Mouse (Mus musculus) monocyte, adult 2 months (primary cell): ENCODE measurements around the gene Man1c1.

Source experiments
- DNase-seq, 2 experiments: peaks; one replicate each; pipeline ENCODE4 v3.0.0; 2022; ENCODE audit warnings: low spot score in 2 of 2, low read depth in 1 of 2

Gene Man1c1

DNA sequence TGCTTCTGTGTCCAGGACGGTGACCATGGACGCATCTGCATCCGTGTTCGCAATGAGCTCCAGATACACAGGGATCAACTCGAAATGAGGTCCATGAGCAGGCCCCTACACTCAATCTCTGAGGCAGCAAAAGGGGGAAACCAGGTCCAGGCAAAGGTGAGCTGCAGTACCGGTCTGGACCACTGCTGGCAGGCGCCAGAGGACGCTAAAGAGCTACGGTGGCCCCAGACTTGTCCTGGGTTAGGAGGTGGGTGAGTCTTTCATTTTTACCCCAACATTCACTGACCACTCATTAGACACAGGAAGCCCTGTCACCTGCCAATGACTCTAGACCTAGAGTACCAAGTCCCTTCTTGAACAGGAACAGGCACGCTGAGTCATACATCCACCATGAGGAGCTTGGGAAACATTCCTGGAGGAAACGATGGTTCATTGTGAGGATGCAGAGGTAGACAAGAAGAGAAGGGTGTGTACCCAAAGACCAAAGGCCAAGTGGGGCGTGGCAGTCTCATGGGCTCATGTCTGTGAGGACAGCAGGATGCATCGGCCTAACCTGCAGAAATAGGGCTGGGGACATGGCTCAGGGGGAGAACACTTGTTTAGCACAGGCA, 21.8 kb upstream of the Man1c1 start:
- DNase-seq: no peak

DNA sequence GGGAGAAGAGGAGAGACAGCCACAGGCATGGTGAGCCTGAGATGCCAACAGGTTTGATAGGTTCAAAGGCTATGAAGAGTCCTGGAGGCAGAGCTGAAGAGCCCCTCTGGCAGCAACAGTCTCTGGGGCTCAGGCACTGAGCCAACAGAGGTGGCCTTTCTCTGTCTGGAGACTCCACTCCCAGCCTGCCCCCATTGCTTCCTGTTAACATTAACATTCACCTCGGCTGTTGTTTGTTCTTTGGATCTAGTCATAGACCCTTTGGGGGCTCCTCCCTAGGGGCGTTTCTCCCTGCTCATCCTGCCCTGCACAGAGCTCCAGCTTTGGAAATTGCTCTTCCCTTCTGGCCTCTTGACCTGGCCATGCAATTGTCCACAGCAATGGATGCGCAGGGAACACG, 20.9 kb upstream of the Man1c1 start:
- DNase-seq: no peak

DNA sequence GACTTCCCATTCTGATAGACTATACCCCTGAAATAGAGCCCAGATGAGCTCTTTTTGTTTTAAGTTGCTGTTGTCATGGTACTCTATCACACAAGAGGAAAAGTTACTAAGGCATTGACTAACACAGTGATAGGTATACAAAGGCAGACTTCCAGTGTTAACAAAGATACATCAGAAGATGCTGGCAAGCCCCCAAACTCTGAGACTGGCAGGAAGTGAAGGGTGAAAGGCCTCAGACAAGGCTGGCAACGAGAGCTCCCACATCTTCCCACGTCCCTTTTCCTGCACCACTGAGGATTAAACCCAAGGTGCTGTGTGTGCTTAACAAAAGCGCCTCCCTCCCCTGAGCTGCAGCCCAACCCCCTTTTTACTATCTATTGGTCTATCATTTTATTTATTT, 19.2 kb upstream of the Man1c1 start:
- no peak for DNase-seq

DNA sequence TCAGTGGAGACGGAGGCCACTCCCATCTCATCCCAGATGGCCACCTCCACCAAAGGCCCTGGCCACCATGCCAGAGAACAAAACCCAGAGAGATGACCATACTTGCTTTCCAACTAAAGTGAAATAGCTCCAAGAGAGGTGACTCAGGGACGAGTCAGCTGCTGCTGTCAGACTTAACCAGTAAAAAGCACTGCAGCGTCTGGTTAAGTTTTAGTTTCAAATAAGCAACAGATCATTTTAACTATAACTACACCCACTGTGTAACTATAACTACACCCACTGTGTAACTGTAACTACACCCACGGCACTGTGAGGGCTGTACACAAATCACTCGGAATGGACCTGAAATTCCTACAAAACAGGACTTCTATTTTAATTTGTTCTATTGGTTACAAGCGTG, 17.0 kb upstream of the Man1c1 start:
- no peak for DNase-seq

DNA sequence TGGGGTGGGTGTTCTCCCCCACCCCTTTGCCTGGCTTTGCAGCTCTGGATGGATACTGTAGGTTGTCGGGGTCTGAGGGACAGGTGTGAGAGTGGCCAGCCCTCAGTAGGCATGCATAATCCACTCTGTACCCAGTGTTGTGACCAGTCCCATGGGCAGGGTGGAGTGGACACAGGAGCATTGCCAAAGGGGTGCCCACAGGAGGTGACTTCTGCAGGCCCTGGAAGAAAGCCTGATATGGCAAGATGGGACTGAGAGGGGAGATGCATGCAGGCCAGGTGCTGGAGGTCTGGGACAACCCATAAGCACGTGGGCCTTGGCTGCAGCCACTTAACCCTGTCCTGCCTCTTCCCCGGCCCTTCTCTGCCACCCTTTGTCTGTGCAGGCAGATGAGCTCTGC, 16.3 kb upstream of the Man1c1 start:
- DNase-seq: no peak

DNA sequence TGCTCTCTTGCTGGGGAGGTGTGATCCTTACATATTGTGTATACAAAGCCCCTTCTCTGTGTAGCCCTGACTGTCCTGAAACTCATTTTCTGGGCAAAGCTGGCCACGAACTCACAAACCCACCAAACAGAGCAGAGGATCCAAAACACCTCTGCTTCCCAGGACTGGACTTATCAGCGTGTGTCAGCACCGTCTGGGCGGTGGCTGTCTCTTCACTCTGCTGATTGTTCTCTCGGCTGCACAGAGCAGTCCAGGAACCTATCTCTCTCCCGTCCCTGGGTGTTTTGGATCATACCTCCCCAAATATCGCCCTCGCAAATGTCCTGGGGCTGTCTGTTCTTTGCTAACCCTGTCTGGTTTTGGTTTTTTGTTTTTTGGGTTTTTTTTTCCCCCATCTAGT, 15.4 kb upstream of the Man1c1 start:
- no peak for DNase-seq

DNA sequence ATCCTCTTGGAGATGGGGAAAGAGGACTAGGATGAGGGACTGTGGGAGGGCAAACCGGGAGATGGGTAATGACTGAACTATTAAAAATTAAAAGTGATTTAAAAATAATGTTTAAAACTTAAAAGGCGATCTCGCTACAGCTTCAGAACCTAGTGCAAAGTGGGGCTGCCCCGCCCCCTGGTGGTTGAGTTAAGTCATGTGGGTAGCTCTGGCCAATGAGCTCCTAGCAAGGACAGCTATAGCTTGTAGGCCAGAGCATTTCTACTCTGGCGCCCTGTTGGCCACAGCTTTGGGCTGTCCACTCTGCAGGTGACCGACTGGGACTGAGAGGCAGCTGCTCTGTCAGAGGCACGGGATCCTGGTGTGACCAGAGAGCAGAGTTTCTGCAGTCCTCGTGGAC, 9.8 kb upstream of the Man1c1 start:
- peak in 1 of 2 experiments; percentile 75 for DNase-seq

DNA sequence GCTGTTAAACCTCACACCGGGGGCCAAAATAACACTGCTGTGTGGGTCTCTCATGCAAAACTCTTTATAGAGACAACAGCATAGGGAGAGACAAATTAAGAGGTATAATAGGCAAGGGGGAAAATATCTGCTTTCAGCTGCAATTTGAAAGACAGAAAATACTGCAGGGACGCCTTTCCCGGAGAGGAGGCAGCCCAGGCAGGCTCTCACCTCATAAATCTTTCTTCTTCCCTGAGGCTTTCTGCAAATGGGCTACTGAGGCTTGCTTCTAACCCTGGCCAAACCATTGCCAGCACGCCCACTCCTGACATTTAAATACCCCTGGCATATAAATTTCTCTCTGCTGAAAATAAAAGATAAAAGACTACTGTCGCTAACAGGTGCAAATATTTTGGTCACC, 1.2 kb upstream of the Man1c1 start:
- DNase-seq: no peak

DNA sequence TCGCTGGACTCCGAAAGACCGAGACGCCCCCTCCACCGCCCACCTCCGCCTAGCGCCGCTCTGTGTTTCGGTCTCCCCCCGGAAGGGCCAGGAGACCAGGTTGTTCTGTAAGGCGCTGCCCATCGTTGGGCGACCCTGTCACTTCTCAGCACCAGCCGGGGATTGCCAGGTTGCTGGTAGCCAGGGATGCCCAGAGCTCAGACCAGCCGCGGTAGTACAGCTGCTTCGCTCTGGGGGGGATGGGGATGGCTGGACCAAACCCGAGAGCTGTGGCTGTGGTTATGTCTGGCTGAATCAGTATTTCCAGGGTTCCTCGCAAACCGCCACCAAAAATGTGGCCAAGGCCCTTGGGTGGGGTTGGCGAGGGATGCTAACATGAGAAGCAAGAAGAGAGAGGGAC, 500 bp upstream of the Man1c1 start:
- DNase-seq: no peak

DNA sequence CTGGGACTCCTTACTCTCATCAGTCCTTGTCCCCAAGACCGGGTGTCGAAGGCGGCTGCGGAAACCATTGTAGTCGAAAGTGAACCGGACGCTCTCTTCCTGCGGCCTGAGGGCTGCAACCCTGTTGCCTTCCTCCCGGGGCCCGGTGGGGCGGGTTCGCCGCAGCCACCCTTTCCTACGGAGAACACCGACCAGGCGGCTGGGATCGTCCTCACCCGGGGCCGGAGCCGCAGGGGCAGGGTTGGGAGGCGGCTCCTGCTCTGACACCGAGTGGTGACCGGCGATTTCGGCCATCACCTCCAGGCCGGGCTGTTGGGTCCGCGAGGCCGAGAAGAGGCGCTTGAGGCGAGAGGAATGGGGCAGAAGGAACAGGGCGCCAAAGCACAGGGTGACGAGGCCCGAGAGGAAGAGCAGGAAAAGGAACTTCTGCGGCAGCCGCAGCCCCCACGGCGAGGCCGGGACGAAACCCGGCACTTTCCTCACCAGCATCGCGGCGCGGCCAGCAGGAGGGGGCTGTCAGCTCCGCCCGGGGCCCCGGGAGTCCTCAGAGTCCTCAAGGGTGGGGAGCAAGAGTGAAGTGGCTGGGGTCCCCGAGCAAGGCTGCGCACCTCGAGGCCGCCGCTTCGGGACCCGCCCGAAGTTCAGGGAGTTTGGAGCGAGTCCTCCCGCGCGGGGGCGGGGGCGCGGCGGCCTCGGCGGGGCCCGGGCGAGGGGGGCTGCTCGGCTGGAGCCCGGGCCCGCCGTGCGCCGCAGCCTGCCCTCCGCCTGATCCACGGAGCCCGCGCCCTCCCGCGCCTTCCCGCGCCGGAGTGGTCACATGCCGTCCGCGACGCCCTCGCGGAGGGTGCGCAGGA, 882 bp downstream of the Man1c1 start:
- peak in 1 of 2 experiments; percentile 28 for DNase-seq

DNA sequence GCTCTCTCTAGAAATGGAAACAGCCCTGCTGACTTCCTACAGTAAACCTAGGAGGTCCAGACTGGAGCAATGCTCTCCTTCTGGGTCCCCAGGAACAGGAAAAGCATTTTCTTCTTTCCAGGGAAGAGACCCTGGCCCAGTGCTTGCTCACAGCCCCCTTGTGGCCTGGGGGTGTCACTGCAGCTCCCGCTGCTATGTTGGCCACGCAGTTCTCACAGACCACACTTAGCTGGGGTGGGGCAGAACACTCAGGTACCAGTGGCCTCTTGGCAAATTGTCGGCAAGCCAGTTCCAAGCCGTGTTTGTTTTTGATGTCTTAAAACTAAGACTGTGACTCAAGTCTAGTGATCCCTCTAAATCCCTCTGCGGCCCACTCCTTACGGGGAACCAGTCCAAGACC, 2.2 kb downstream of the Man1c1 start:
- DNase-seq: peak in 1 of 2 experiments; percentile 32

DNA sequence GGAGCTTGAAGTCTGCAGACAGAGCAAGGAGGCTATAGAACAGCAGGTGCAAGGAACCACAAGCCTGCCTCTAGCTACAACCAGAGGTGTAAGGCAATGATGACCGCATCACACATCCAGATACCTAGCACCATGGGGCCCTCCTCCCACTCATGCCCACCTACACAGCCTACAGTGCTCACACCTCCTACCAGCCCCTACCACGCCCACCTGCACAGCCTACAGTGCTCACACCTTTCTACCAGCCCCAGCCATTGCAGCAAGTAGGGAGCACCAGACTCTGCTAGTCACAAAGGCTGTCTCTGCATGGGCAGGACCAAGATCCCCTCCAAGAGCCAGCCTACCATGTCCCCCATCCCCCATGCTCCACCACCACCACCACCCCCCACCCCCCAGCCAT, 3.2 kb downstream of the Man1c1 start:
- no peak for DNase-seq

DNA sequence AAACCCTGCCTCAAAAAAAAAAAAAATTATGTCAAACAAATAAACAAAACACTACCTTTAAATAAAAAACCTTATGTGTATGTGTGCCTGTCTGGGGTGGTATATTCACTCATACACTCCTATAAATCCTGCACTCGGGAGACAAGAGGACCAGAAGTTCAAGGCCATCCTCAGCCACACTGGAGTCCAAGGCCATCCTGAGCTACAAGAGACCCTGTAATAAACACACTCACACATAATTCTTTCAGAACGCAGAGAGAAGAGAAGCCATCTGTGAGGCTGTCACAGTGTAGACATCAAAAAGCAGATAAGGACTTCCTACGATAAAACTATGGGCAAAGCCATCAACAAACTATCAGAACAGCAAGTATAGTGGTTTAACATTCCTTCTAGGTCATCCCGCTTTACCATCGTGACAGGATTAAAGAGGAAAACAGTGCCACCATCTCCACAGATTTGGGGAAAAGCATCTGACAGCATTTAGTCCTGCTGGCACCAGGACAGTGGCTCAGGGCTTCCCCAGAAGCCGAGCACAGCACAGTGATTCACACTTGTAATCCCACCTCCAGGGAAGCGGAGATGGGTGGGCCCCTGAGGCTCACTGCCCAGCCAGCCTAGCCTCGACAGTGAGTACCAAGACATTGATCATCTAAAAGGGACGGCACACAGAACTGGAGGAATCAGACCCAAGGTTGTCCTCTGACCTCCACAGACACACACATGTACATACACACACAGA, 10.7 kb downstream of the Man1c1 start:
- no peak for DNase-seq

DNA sequence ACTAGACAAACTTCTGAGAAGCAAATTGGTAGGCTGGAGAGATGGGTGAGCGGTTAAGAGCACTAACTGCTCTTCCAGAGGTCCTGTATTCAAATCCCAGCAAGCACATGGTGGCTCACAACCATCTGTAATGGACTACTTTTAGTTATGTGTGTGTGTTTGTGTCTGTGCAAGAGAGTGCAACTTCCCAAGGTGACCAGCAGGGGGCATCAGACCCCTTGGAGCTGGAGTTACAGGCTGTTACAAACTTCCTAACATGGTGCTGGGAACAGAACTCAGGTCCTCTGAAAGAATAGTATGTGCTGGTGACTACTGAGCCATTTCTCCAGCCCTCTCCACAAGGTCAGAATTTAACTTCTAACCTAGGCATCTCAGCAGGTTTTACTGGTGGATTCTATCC, 11.7 kb downstream of the Man1c1 start:
- no peak for DNase-seq

DNA sequence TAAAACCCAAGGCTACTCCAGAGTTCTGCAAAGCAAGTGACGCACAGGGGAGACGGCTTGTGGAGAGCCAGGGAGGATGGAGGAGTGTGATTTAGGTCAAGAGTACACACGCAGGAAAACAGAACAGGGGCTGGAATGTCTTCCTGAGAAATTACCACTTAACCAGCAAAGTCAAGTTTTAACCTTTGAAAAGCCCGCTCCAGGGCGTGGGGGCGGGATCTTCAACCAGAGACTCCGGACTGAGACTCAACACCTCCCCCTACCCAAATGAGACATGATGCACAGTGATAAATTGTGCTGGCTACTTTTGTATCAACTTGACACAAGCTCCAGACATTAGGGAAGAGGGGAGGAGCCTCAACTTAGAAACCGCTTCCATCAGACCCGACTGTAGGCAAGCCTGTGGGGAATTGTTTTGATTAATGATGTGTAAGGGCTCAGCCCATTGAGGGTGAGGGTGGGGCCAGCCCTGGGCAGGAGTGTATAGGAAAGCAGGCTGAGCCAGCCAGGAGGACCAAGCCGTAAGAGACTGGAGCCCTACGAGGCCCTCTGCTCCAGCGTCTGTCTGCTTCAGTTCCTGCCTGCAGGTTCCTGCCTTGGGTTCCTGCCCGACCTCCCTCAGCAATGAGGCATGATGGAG, 17.9 kb downstream of the Man1c1 start:
- no peak for DNase-seq

DNA sequence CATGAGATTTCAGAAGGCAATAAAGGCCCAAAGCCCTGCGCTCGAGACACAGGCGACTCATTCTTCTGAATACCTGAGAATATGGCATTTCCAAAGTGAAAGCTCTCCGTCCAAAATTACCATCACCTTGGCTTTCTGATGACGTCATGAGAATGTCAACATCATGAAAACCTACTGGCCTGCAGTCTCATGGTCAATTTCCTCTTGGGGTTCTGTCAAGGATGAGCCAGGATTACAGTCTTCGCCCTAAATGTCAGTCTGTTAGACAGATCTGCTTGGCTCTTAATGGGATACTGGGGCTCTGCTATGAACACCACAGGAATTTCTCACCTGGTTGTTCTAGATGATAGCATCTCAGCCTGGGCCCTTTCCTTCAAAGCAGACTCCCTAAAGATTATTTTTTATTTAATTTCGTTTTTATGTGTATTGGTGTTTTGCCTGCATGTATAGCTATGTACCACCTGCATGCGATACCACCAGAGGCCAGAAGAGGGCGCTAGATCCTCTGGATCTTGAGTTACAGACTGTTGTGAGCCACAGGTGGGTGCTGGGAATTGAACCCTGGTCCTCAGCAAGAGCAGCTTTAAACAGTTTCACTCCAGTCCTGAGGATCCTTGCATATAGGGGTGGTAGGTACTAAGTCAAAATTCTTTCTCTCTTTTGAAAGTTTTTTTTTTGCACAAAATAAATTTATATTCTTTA, 19.3 kb downstream of the Man1c1 start:
- DNase-seq: no peak

DNA sequence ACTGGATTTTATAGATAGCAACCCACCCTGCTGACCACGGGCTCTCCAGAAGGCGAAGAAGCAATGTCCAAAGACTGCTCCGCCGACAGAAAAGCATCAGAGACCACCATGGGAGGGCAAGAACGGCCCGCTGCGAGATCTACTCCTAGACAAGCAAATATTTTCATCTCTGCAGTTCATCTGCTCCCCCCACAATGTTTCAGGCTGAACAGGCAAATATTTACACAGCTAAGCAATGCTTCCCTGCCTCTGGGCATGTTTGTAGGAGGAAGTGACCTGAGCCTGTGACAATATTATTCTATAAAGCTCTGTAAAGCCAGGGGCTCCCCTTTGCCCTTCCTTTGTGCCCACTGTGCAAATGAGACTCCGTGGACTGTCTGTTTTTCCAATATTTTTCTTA, 20.2 kb downstream of the Man1c1 start:
- no peak for DNase-seq

DNA sequence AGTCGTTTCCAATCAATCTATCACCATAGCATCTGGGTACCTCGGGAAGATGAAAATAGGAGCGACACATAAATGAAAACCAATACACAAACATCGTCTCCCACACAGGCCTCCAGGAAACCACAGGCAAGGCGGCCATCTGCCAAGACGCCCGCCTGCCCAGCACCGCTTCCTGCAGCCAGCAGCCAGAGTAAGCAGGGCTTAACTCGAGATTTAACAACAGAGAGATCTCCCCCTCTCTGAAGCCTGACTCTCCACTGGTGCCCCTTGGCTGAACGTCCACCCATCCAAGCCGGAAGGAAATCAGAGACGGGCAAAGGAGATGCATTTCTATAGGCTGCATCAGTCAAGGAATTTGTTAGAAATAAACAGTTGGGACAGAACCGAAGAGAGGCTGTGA, 21.1 kb downstream of the Man1c1 start:
- no peak for DNase-seq

DNA sequence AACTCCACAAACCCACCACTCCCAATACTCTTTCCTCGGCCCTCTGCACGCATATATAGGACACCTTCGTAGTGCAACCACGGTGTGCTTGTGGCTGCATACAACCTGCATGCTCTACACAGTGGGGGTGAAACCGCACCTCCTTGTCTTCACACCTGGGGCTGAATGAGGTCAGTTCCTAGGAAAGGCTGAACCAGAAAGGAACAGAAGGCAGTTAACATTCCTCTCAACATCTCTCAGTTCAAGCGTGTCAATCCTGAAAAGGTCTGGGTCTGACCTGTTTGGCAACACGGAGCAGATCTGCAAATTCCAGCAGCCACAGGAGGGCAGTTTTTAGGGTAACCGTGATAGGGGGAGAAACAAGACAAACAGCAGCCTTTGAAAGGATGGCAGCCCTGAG, 21.7 kb downstream of the Man1c1 start:
- DNase-seq: no peak

DNA sequence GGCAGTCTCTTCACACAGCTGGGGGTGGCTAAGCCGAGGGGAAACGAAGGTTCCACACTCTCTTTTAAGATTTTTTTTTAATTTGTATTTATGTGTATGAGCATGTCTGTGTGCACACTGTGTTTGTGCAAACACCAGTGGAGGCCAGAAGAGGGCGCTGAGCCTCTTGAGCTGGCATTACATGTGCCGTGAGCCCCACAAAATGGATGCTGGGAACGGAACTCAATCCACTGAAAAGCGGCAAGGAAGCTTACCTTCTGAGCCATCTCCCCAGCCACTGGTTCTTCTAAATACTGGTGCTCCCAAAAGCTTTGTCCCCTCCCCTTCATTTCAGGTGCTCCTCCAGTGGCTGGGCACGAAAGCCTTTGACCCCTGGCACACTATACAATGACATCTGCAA, 22.3 kb downstream of the Man1c1 start:
- no peak for DNase-seq
